Mouse (Mus musculus) heart, embryonic 13.5 days (tissue): ENCODE measurements around the gene Kcnab2. TPM values are rescaled to one million over a fixed set of nuclear protein-coding genes. Genes with fewer than 3 reads are reported as not detected.
A peak's percentile ranks its signal among the peaks of the same experiment; 100 is the strongest.

Source experiments
- ATAC-seq: fragments of 200-750 bp; cut with Nextera tagmentation; 2 replicates; pipeline ENCODE4 v1.8.0; 2017; ENCODE audit warnings: moderate TSS enrichment; ENCODE audit not compliant: insufficient number of reproducible peaks, low FRiP score, low TSS enrichment; ENCODE audit errors: extremely low read depth
- H3K27ac ChIP-seq: fragments of 300-500 bp; sonication (generic); replicated peaks from 2 replicates; pipeline ENCODE4 v1.5.1; 2015; ENCODE audit warnings: moderate library complexity, mild to moderate bottlenecking, inconsistent platforms
- H3K27me3 ChIP-seq: fragments of 300-500 bp; sonication (generic); replicated peaks from 2 replicates; pipeline ENCODE4 v1.6.1; 2015; ENCODE audit warnings: mild to moderate bottlenecking, inconsistent platforms
- H3K36me3 ChIP-seq: fragments of 300-500 bp; sonication (generic); 2 replicates; pipeline ENCODE4 v1.6.1; 2015; ENCODE audit warnings: mild to moderate bottlenecking, inconsistent platforms
- H3K4me1 ChIP-seq: fragments of 300-500 bp; sonication (generic); 2 replicates; pipeline ENCODE4 v1.6.1; 2015; ENCODE audit warnings: inconsistent platforms
- H3K4me2 ChIP-seq: fragments of 300-500 bp; sonication (generic); 2 replicates; pipeline ENCODE4 v1.6.1; 2015; ENCODE audit warnings: inconsistent platforms, mild to moderate bottlenecking, moderate library complexity
- H3K4me3 ChIP-seq: fragments of 300-500 bp; sonication (generic); 2 replicates; pipeline ENCODE4 v1.5.1; 2015; ENCODE audit warnings: moderate library complexity, mild to moderate bottlenecking, inconsistent platforms
- H3K9ac ChIP-seq: fragments of 300-500 bp; sonication (generic); 2 replicates; pipeline ENCODE4 v1.6.1; 2015; ENCODE audit warnings: inconsistent platforms, mild to moderate bottlenecking, moderate library complexity
- H3K9me3 ChIP-seq: fragments of 300-500 bp; sonication (generic); 2 replicates; pipeline ENCODE4 v1.6.1; 2016; ENCODE audit warnings: inconsistent platforms
- WGBS: fragments of 180-500 bp; shearing (Covaris S2); methylation state at CpG from one replicate; pipeline ENCODE4 v1.1.7; 2015; ENCODE audit warnings: mixed read lengths; 5-methylcytosine and 5-hydroxymethylcytosine counted together
- polyA plus RNA-seq: library from polyadenylated mRNA; unstranded; fragments of >200 nt; fragmentation: Nextera tagmentation; extraction: Ambion mirVana; gene quantifications from 2 replicates; pipeline ENCODE4 v1.2.1, GENCODE M21; 2015

Kcnab2 gene
- polyA plus RNA-seq, 1 experiment from 2014 or later: 5.0 TPM

GRCm38 (mm10) chr4:152423576-152423975, 54.1 kb downstream of the Kcnab2 start:
- Histone ChIP-seq H3K4me1 (no peaks in the 10 kb centered on the region), H3K4me2 (no peak overlapping the region), H3K36me3 (no peaks in the 10 kb centered on the region), H3K4me3 (no peak overlapping the region), H3K27me3 (peaks cover 24% of the 10 kb centered on the region), H3K27ac (no peak overlapping the region), H3K9ac (no peak overlapping the region), H3K9me3 (peaks cover 3% of the 10 kb centered on the region; the same call in 1 of the 2 replicates)
- WGBS: 84% methylated on average over 6 of the region's 6 CpGs
- ATAC-seq: no peak

- ATAC-seq: no peak
- no peaks in the 10 kb centered on the region for H3K9me3 ChIP-seq
- peaks cover 33% of the 10 kb centered on the region for H3K27me3 ChIP-seq
- WGBS: 39% methylated on average over 28 of the region's 28 CpGs
- no peak overlapping the region for H3K4me3 ChIP-seq
- no peak overlapping the region for H3K27ac ChIP-seq
- H3K9ac ChIP-seq: no peak overlapping the region
- H3K36me3 ChIP-seq: no peaks in the 10 kb centered on the region
- no peaks in the 10 kb centered on the region for H3K4me1 ChIP-seq
- H3K4me2 ChIP-seq: no peak overlapping the region
These were observed 59.2 kb downstream of the Kcnab2 start for GRCm38 (mm10) chr4:152418229-152419060.

GRCm38 (mm10) chr4:152412524-152413080, 65.1 kb downstream of the Kcnab2 start:
- Histone ChIP-seq H3K4me2 (no peak overlapping the region), H3K9me3 (no peaks in the 10 kb centered on the region), H3K27me3 (peaks cover 7% of the 10 kb centered on the region), H3K36me3 (no peaks in the 10 kb centered on the region), H3K27ac (no peak overlapping the region), H3K9ac (no peak overlapping the region), H3K4me1 (peaks cover 17% of the 10 kb centered on the region), H3K4me3 (no peak overlapping the region)
- ATAC-seq: no peak
- WGBS: 79% methylated on average over 3 of the region's 3 CpGs

- Histone ChIP-seq H3K4me3 (no peak overlapping the region), H3K36me3 (no peaks in the 10 kb centered on the region), H3K27me3 (no peaks in the 10 kb centered on the region; the same call in 1 of the 2 replicates), H3K9me3 (no peaks in the 10 kb centered on the region), H3K4me1 (peaks cover 17% of the 10 kb centered on the region), H3K4me2 (no peak overlapping the region), H3K9ac (peak overlapping the region; percentile 35; the same call in 1 of the 2 replicates), H3K27ac (no peak overlapping the region)
- 61% methylated on average over 13 of the region's 13 CpGs for WGBS
- ATAC-seq: no peak
These were observed 66.7 kb downstream of the Kcnab2 start for GRCm38 (mm10) chr4:152410961-152411360.

GRCm38 (mm10) chr4:152406531-152406930, 71.1 kb downstream of the Kcnab2 start:
- H3K9me3 ChIP-seq: no peaks in the 10 kb centered on the region
- H3K4me2 ChIP-seq: no peak overlapping the region
- no peak overlapping the region for H3K4me3 ChIP-seq
- H3K36me3 ChIP-seq: no peaks in the 10 kb centered on the region
- no peak for ATAC-seq
- peaks cover 9% of the 10 kb centered on the region for H3K4me1 ChIP-seq
- H3K27ac ChIP-seq: no peak overlapping the region
- no peaks in the 10 kb centered on the region for H3K27me3 ChIP-seq
- 67% methylated on average over 8 of the region's 8 CpGs for WGBS
- no peak overlapping the region for H3K9ac ChIP-seq

GRCm38 (mm10) chr4:152405671-152406201, 71.9 kb downstream of the Kcnab2 start:
- Histone ChIP-seq H3K9me3 (no peaks in the 10 kb centered on the region), H3K36me3 (no peaks in the 10 kb centered on the region), H3K4me1 (peaks cover under 1% of the 10 kb centered on the region), H3K27ac (no peak overlapping the region), H3K27me3 (no peaks in the 10 kb centered on the region), H3K9ac (no peak overlapping the region), H3K4me3 (no peak overlapping the region), H3K4me2 (no peak overlapping the region)
- ATAC-seq: no peak
- 61% methylated on average over 7 of the region's 7 CpGs for WGBS

- no peak for ATAC-seq
- Histone ChIP-seq H3K27ac (no peak overlapping the region), H3K27me3 (no peaks in the 10 kb centered on the region), H3K9me3 (no peaks in the 10 kb centered on the region), H3K4me3 (no peak overlapping the region), H3K36me3 (no peaks in the 10 kb centered on the region), H3K9ac (no peak overlapping the region), H3K4me1 (no peaks in the 10 kb centered on the region), H3K4me2 (no peak overlapping the region)
- WGBS: 66% methylated on average over 6 of the region's 6 CpGs
These were observed 72.5 kb downstream of the Kcnab2 start for GRCm38 (mm10) chr4:152405143-152405542.

GRCm38 (mm10) chr4:152398926-152399325, 78.7 kb downstream of the Kcnab2 start:
- no peak overlapping the region for H3K9ac ChIP-seq
- H3K9me3 ChIP-seq: no peaks in the 10 kb centered on the region
- no peak overlapping the region for H3K4me3 ChIP-seq
- no peaks in the 10 kb centered on the region for H3K4me1 ChIP-seq
- no peak overlapping the region for H3K27ac ChIP-seq
- H3K4me2 ChIP-seq: no peak overlapping the region
- 73% methylated on average over 3 of the region's 3 CpGs for WGBS
- H3K27me3 ChIP-seq: 0 out of 2 replicates have a peak, but pooled peaks cover 11% of the 10 kb centered on the region
- no peaks in the 10 kb centered on the region for H3K36me3 ChIP-seq
- ATAC-seq: no peak

- Histone ChIP-seq H3K4me1 (no peaks in the 10 kb centered on the region), H3K36me3 (no peaks in the 10 kb centered on the region), H3K27ac (no peak overlapping the region), H3K4me3 (no peak overlapping the region), H3K27me3 (peaks cover 24% of the 10 kb centered on the region), H3K4me2 (no peak overlapping the region), H3K9ac (no peak overlapping the region), H3K9me3 (no peaks in the 10 kb centered on the region)
- WGBS: 79% methylated on average over 17 of the region's 17 CpGs
- ATAC-seq: no peak
These were observed 85.0 kb downstream of the Kcnab2 start for GRCm38 (mm10) chr4:152392627-152393026.

- ATAC-seq: no peak
- no peak overlapping the region for H3K9ac ChIP-seq
- H3K4me2 ChIP-seq: no peak overlapping the region
- H3K27ac ChIP-seq: no peak overlapping the region
- H3K4me3 ChIP-seq: no peak overlapping the region
- no peaks in the 10 kb centered on the region for H3K4me1 ChIP-seq
- 76% methylated on average over 5 of the region's 5 CpGs for WGBS
- H3K27me3 ChIP-seq: peaks cover 22% of the 10 kb centered on the region
- H3K36me3 ChIP-seq: no peaks in the 10 kb centered on the region
- no peaks in the 10 kb centered on the region for H3K9me3 ChIP-seq
These were observed 85.5 kb downstream of the Kcnab2 start for GRCm38 (mm10) chr4:152392192-152392591.

- Histone ChIP-seq H3K4me2 (no peak overlapping the region), H3K36me3 (no peaks in the 10 kb centered on the region), H3K4me1 (no peaks in the 10 kb centered on the region), H3K27ac (no peak overlapping the region), H3K27me3 (peaks cover 13% of the 10 kb centered on the region), H3K9ac (no peak overlapping the region), H3K4me3 (no peak overlapping the region), H3K9me3 (no peaks in the 10 kb centered on the region)
- WGBS: 56% methylated on average over 16 of the region's 16 CpGs
- ATAC-seq: no peak
These were observed 92.0 kb downstream of the Kcnab2 start for GRCm38 (mm10) chr4:152385644-152386043.
